Mouse (Mus musculus): ENCODE measurements around the gene Rps27rt.

DNA sequence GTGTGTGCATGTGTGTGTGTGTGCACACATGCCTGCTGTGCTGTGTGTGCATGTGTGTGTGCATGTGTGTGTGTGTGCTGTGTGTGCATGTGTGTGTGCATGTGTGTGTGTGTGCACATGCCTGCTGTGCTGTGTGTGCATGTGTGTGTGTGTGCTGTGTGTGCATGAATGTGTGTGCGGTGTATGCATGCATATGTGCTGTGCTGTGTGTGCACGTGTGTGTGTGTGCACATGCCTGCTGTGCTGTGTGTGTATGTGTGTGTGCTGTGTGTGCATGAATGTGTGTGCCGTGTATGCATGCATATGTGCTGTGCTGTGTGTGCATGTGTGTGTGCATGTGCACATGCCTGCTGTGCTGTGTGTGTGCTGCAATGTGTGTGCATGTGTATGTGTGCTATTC lies 5.5 kb upstream of the Rps27rt start:
- TF ChIP-seq POLR2A (IDR thresholded peaks at IDR 0.05; ENCODE audit: borderline replicate concordance, extremely low read depth, insufficient read depth, insufficient read length, poor library complexity, severe bottlenecking) (no peak), CTCF (IDR thresholded peaks at IDR 0.05; ENCODE audit: borderline replicate concordance, extremely low read depth, insufficient read depth, insufficient read length) (no peak)
